Mouse (Mus musculus): ENCODE results near the gene Tanc1. TPM values are rescaled to one million over a fixed set of nuclear protein-coding genes. Genes with fewer than 3 reads are reported as not detected.

The Tanc1 gene
- polyA plus RNA-seq, 1 experiment from 2014 or later: 24.8 TPM

DNA sequence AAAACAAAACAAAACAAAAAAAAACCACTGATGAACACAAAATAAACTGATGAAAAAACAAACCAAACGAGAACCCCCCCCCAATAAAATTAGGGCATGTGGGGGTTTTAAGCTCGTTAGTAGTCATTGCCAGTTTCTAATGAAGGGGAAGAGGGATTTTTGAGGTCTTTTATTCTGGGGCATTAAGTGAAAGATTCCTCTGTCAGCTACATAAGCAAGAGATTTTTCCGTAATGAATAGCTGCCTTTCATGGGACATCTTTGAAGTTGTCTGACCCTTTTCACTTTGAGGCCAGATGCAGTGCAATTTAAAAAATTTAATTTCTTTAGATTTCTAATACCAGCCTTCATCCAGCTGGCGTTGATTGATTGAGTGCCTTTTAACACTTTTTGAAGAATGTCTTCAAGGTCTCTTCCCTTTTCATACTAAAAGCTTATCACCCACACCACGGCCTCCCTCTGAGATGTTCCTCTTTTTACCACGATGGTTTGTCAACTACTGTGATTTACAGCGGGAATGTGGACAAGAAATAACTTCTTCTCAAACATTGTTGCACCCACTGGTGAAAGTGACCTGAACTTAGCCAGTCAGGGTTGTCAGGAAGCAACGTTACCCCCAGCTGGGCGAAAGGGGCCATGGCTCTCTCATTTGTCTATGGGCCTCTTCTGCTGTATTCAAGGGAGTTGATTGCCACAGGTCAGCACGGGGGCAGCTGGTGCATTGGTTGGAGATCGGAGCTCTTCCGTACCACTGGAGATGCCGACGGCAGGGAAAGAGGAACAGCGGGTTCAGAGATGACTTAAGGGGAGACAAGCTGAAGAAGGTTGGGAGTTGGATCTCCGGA is 76.6 kb downstream of the Tanc1 start:
- DNase-seq (ENCODE audit: low spot score): no peak
- Histone ChIP-seq H3K4me1 (replicated peaks; ENCODE audit: control insufficient read depth, insufficient read depth, low read length) (peaks cover 20% of the 10 kb centered on the region), H3K9me3 (ENCODE audit: control insufficient read depth, low read length) (no peaks in the 10 kb centered on the region), H3K4me2 (ENCODE audit: low read length) (no peak overlapping the region), H3K27me3 (replicated peaks; ENCODE audit: control insufficient read depth, insufficient read depth, low read length) (no peaks in the 10 kb centered on the region), H3K36me3 (ENCODE audit: control insufficient read depth, insufficient read depth, low read length) (no peaks in the 10 kb centered on the region), H3K9ac (ENCODE audit: low read length) (no peak overlapping the region), H3K27ac (ENCODE audit: low read depth) (no peak overlapping the region), H3K4me3 (ENCODE audit: low read depth, low read length) (no peak overlapping the region)
- WGBS: 58% methylated on average over 16 of the region's 16 CpGs
- no peak for ATAC-seq (replicated peaks; ENCODE audit: low FRiP score, low TSS enrichment, low read depth)

DNA sequence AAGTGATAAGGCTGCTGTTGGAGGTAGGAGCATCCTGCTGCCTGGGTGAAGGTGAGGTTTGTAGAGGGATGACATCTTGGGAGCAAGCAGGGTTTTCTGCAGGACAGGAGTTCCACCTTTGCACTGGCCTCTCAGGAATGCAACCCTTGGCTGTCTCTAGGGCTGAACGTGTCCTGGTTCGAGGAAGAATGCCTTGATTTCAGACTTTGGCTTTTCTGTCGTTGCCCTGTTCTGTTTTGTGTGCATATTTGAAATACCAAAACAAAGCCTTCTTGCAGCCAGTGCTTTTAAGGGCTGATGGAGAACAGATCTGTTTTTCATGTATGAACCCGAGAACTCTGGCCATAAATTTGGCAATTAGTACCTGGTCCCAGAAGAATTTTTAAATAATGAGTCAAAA is 79.3 kb downstream of the Tanc1 start:
- no peak for DNase-seq (ENCODE audit: low spot score)
- no peak overlapping the region for H3K4me2 ChIP-seq (ENCODE audit: low read length)
- ATAC-seq (replicated peaks; ENCODE audit: low FRiP score, low TSS enrichment, low read depth): no peak
- no peak overlapping the region for H3K4me3 ChIP-seq (ENCODE audit: low read depth, low read length)
- no peak overlapping the region for H3K27ac ChIP-seq (ENCODE audit: low read depth)
- H3K9ac ChIP-seq (ENCODE audit: low read length): no peak overlapping the region
- no peaks in the 10 kb centered on the region for H3K9me3 ChIP-seq (ENCODE audit: control insufficient read depth, low read length)
- WGBS: 14% methylated on average over 4 of the region's 4 CpGs
- H3K27me3 ChIP-seq (replicated peaks; ENCODE audit: control insufficient read depth, insufficient read depth, low read length): no peaks in the 10 kb centered on the region
- no peaks in the 10 kb centered on the region for H3K36me3 ChIP-seq (ENCODE audit: control insufficient read depth, insufficient read depth, low read length)
- H3K4me1 ChIP-seq (replicated peaks; ENCODE audit: control insufficient read depth, insufficient read depth, low read length): peaks cover 18% of the 10 kb centered on the region

GRCm38 (mm10) chr2:59693473-59693872 is 81.6 kb downstream of the Tanc1 start:
- Histone ChIP-seq H3K36me3 (ENCODE audit: control insufficient read depth, insufficient read depth, low read length) (no peaks in the 10 kb centered on the region), H3K4me2 (ENCODE audit: low read length) (no peak overlapping the region), H3K27ac (ENCODE audit: low read depth) (no peak overlapping the region), H3K4me3 (ENCODE audit: low read depth, low read length) (no peak overlapping the region), H3K9me3 (ENCODE audit: control insufficient read depth, low read length) (no peaks in the 10 kb centered on the region), H3K4me1 (replicated peaks; ENCODE audit: control insufficient read depth, insufficient read depth, low read length) (peaks cover 33% of the 10 kb centered on the region), H3K27me3 (replicated peaks; ENCODE audit: control insufficient read depth, insufficient read depth, low read length) (no peaks in the 10 kb centered on the region), H3K9ac (ENCODE audit: low read length) (no peak overlapping the region)
- WGBS: 28% methylated on average over 5 of the region's 5 CpGs
- DNase-seq (ENCODE audit: low spot score) (no peak), ATAC-seq (replicated peaks; ENCODE audit: low FRiP score, low TSS enrichment, low read depth) (no peak)

DNA sequence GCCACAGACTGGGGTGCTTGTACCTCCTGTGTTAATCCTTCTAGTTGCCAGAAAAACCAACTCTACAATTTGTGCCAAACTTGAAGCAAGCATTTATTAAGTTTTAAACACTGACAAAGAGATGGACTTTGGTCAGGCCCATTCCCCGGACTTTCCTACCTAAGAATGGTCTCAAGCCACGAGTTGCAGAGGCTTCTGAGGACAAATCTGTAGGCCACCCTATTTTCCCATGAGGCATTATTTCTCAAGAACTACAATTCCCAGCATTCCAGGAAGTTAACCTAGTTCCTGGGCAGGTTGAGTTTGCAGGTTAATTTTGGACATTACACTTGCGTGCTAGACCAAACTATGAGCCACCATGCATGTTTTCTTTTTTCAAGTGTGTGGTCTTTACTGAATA is 85.3 kb downstream of the Tanc1 start:
- 74% methylated on average over 3 of the region's 3 CpGs for WGBS
- ATAC-seq (replicated peaks; ENCODE audit: low FRiP score, low TSS enrichment, low read depth) (no peak), DNase-seq (ENCODE audit: low spot score) (no peak)
- peaks cover 24% of the 10 kb centered on the region for H3K4me1 ChIP-seq (replicated peaks; ENCODE audit: control insufficient read depth, insufficient read depth, low read length)
- H3K36me3 ChIP-seq (ENCODE audit: control insufficient read depth, insufficient read depth, low read length): no peaks in the 10 kb centered on the region
- no peak overlapping the region for H3K4me2 ChIP-seq (ENCODE audit: low read length)
- no peak overlapping the region for H3K4me3 ChIP-seq (ENCODE audit: low read depth, low read length)
- no peaks in the 10 kb centered on the region for H3K9me3 ChIP-seq (ENCODE audit: control insufficient read depth, low read length)
- H3K27ac ChIP-seq (ENCODE audit: low read depth): peak overlapping the region; percentile 47
- H3K9ac ChIP-seq (ENCODE audit: low read length): no peak overlapping the region
- no peaks in the 10 kb centered on the region for H3K27me3 ChIP-seq (replicated peaks; ENCODE audit: control insufficient read depth, insufficient read depth, low read length)

- no peak overlapping the region for H3K9ac ChIP-seq (ENCODE audit: low read length)
- DNase-seq (ENCODE audit: low spot score): no peak
Observed at GRCm38 (mm10) chr2:59697722-59698634, 86.1 kb downstream of the Tanc1 start.

GRCm38 (mm10) chr2:59698635-59699300 is 86.9 kb downstream of the Tanc1 start:
- no peaks in the 10 kb centered on the region for H3K36me3 ChIP-seq (ENCODE audit: control insufficient read depth, insufficient read depth, low read length)
- peak overlapping the region; percentile 47; the same call in 1 of the 2 replicates for H3K27ac ChIP-seq (ENCODE audit: low read depth)
- H3K4me1 ChIP-seq (replicated peaks; ENCODE audit: control insufficient read depth, insufficient read depth, low read length): peaks cover 21% of the 10 kb centered on the region
- no peaks in the 10 kb centered on the region for H3K9me3 ChIP-seq (ENCODE audit: control insufficient read depth, low read length)
- no peak overlapping the region for H3K4me3 ChIP-seq (ENCODE audit: low read depth, low read length)
- DNase-seq (ENCODE audit: low spot score) (no peak), ATAC-seq (replicated peaks; ENCODE audit: low FRiP score, low TSS enrichment, low read depth) (no peak)
- 48% methylated on average over 7 of the region's 7 CpGs for WGBS
- no peaks in the 10 kb centered on the region for H3K27me3 ChIP-seq (replicated peaks; ENCODE audit: control insufficient read depth, insufficient read depth, low read length)
- H3K9ac ChIP-seq (ENCODE audit: low read length): no peak overlapping the region
- H3K4me2 ChIP-seq (ENCODE audit: low read length): peak overlapping the region; percentile 42; the same call in 1 of the 2 replicates

More at GRCm38 (mm10) chr2:59697722-59698634, 86.1 kb downstream of the Tanc1 start:
- 5% methylated on average over 16 of the region's 16 CpGs for WGBS
- peak overlapping the region; percentile 47 for H3K27ac ChIP-seq (ENCODE audit: low read depth)
- peak; percentile 85 for ATAC-seq (replicated peaks; ENCODE audit: low FRiP score, low TSS enrichment, low read depth)
- no peaks in the 10 kb centered on the region for H3K36me3 ChIP-seq (ENCODE audit: control insufficient read depth, insufficient read depth, low read length)
- H3K4me3 ChIP-seq (ENCODE audit: low read depth, low read length): peak overlapping the region; percentile 20
- H3K9me3 ChIP-seq (ENCODE audit: control insufficient read depth, low read length): no peaks in the 10 kb centered on the region
- peaks cover 21% of the 10 kb centered on the region for H3K4me1 ChIP-seq (replicated peaks; ENCODE audit: control insufficient read depth, insufficient read depth, low read length)
- H3K4me2 ChIP-seq (ENCODE audit: low read length): peak overlapping the region; percentile 42
- H3K27me3 ChIP-seq (replicated peaks; ENCODE audit: control insufficient read depth, insufficient read depth, low read length): no peaks in the 10 kb centered on the region

- WGBS: 85% methylated on average over 9 of the region's 9 CpGs
- ATAC-seq (replicated peaks; ENCODE audit: low FRiP score, low TSS enrichment, low read depth) (no peak), DNase-seq (ENCODE audit: low spot score) (no peak)
- no peak overlapping the region for H3K27ac ChIP-seq (ENCODE audit: low read depth)
- H3K36me3 ChIP-seq (ENCODE audit: control insufficient read depth, insufficient read depth, low read length): no peaks in the 10 kb centered on the region
- H3K4me1 ChIP-seq (replicated peaks; ENCODE audit: control insufficient read depth, insufficient read depth, low read length): peaks cover 21% of the 10 kb centered on the region
- H3K27me3 ChIP-seq (replicated peaks; ENCODE audit: control insufficient read depth, insufficient read depth, low read length): no peaks in the 10 kb centered on the region
- no peak overlapping the region for H3K4me2 ChIP-seq (ENCODE audit: low read length)
- H3K9ac ChIP-seq (ENCODE audit: low read length): no peak overlapping the region
- no peaks in the 10 kb centered on the region for H3K9me3 ChIP-seq (ENCODE audit: control insufficient read depth, low read length)
- H3K4me3 ChIP-seq (ENCODE audit: low read depth, low read length): no peak overlapping the region
Observed at GRCm38 (mm10) chr2:59699893-59700292, 88.1 kb downstream of the Tanc1 start.

DNA sequence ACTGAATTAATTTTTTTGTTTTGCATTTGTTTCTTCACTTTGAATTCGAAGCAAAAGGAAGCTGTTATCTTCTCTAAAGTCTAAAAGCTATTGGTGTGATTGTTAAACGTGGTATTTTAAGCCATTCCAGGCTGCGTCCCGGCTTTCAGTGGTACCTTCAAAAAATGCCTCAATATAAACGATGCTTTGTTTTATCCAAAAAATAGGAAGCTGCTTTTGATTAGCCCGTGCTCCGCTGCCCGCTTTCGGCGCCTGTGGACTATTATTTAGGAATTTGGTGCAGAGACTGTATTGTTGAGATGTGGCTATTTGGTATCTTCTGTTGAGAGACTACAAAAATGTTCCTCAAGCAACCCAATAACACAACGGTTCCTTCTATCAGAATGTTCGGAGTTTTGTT is 93.4 kb downstream of the Tanc1 start:
- ATAC-seq (replicated peaks; ENCODE audit: low FRiP score, low TSS enrichment, low read depth): no peak
- WGBS: 92% methylated on average over 12 of the region's 12 CpGs
- no peaks in the 10 kb centered on the region for H3K9me3 ChIP-seq (ENCODE audit: control insufficient read depth, low read length)

More for the DNA sequence above, 93.4 kb downstream of the Tanc1 start:
- no peaks in the 10 kb centered on the region for H3K27me3 ChIP-seq (replicated peaks; ENCODE audit: control insufficient read depth, insufficient read depth, low read length)
- peaks cover 5% of the 10 kb centered on the region; the same call in 1 of the 2 replicates for H3K4me1 ChIP-seq (replicated peaks; ENCODE audit: control insufficient read depth, insufficient read depth, low read length)
- no peak overlapping the region for H3K27ac ChIP-seq (ENCODE audit: low read depth)
- H3K4me3 ChIP-seq (ENCODE audit: low read depth, low read length): no peak overlapping the region
- H3K9ac ChIP-seq (ENCODE audit: low read length): no peak overlapping the region
- no peak for DNase-seq (ENCODE audit: low spot score)
- H3K36me3 ChIP-seq (ENCODE audit: control insufficient read depth, insufficient read depth, low read length): peaks cover 4% of the 10 kb centered on the region; the same call in 1 of the 2 replicates
- no peak overlapping the region for H3K4me2 ChIP-seq (ENCODE audit: low read length)
